Mouse (Mus musculus): Measurements from ENCODE around the gene Arid2. TPM values are rescaled to one million over a fixed set of nuclear protein-coding genes. Genes with fewer than 3 reads are reported as not detected.

Arid2 gene
- total and polyA plus RNA-seq, 3 experiments: 8.0 to 21.1 (median 20.1) TPM

- Histone ChIP-seq H3K4me3 (no peak overlapping the region), H3K36me3 (ENCODE audit: control insufficient read depth, insufficient read depth, low read length) (peaks cover 17% of the 10 kb centered on the region), H3K27ac (no peak overlapping the region), H3K79me2 (replicated peaks; ENCODE audit: control insufficient read depth, insufficient read depth, low read length) (no peaks in the 10 kb centered on the region; the same call in 1 of the 2 replicates), H3K27me3 (ENCODE audit: control insufficient read depth, insufficient read depth, low read length) (no peaks in the 10 kb centered on the region), H3K9ac (ENCODE audit: low read depth, low read length) (no peak overlapping the region), H3K4me1 (ENCODE audit: control insufficient read depth, insufficient read depth, low read length) (peaks cover 13% of the 10 kb centered on the region)
- TF ChIP-seq CTCF (IDR thresholded peaks at IDR 0.05) (no peak), EP300 (IDR thresholded peaks at IDR 0.05; ENCODE audit: insufficient read depth, low read depth, low read length) (0 out of 2 replicates have a peak, but pooled peaks have one; percentile 22), POLR2A (IDR thresholded peaks at IDR 0.05; ENCODE audit: insufficient read depth, low read depth, low read length) (0 out of 2 replicates have a peak, but pooled peaks have one; percentile 9)
- intact Hi-C loops (cut with DNase I): loop anchor here (10.0 kb wide), 1 partner anchor 508 kb away; no protein-coding TSS in a partner anchor
- no peak for DNase-seq
- 70% methylated on average over 11 of the region's 11 CpGs for WGBS
Measured at GRCm38 (mm10) chr15:96272356-96272755, 15.0 kb upstream of the Arid2 start.

GRCm38 (mm10) chr15:96274341-96274740 is 13.0 kb upstream of the Arid2 start:
- no peak overlapping the region for H3K27ac ChIP-seq
- peaks cover 16% of the 10 kb centered on the region for H3K4me1 ChIP-seq (ENCODE audit: control insufficient read depth, insufficient read depth, low read length)
- no peak overlapping the region for H3K4me3 ChIP-seq
- no peaks in the 10 kb centered on the region for H3K27me3 ChIP-seq (ENCODE audit: control insufficient read depth, insufficient read depth, low read length)
- intact Hi-C loops (cut with DNase I): loop anchor here (10.0 kb wide), 1 partner anchor 510 kb away; no protein-coding TSS in a partner anchor
- H3K36me3 ChIP-seq (ENCODE audit: control insufficient read depth, insufficient read depth, low read length): peaks cover 27% of the 10 kb centered on the region
- TF ChIP-seq EP300 (IDR thresholded peaks at IDR 0.05; ENCODE audit: insufficient read depth, low read depth, low read length): no peak
- TF ChIP-seq CTCF (IDR thresholded peaks at IDR 0.05): no peak
- no peak for TF ChIP-seq POLR2A (IDR thresholded peaks at IDR 0.05; ENCODE audit: insufficient read depth, low read depth, low read length)
- no peak overlapping the region for H3K9ac ChIP-seq (ENCODE audit: low read depth, low read length)
- 61% methylated on average over 2 of the region's 2 CpGs for WGBS
- DNase-seq: no peak
- peaks cover 3% of the 10 kb centered on the region; the same call in 1 of the 2 replicates for H3K79me2 ChIP-seq (replicated peaks; ENCODE audit: control insufficient read depth, insufficient read depth, low read length)

GRCm38 (mm10) chr15:96275198-96275597 is 12.1 kb upstream of the Arid2 start:
- H3K79me2 ChIP-seq (replicated peaks; ENCODE audit: control insufficient read depth, insufficient read depth, low read length): peaks cover 3% of the 10 kb centered on the region
- H3K27ac ChIP-seq: no peak overlapping the region
- no peak overlapping the region for H3K4me3 ChIP-seq
- 93% methylated on average over 2 of the region's 2 CpGs for WGBS
- peaks cover 27% of the 10 kb centered on the region for H3K36me3 ChIP-seq (ENCODE audit: control insufficient read depth, insufficient read depth, low read length)
- no peak overlapping the region for H3K9ac ChIP-seq (ENCODE audit: low read depth, low read length)
- DNase-seq: no peak
- H3K27me3 ChIP-seq (ENCODE audit: control insufficient read depth, insufficient read depth, low read length): no peaks in the 10 kb centered on the region
- TF ChIP-seq CTCF (IDR thresholded peaks at IDR 0.05) (no peak), EP300 (IDR thresholded peaks at IDR 0.05; ENCODE audit: insufficient read depth, low read depth, low read length) (no peak), POLR2A (IDR thresholded peaks at IDR 0.05; ENCODE audit: insufficient read depth, low read depth, low read length) (no peak)
- H3K4me1 ChIP-seq (ENCODE audit: control insufficient read depth, insufficient read depth, low read length): peaks cover 18% of the 10 kb centered on the region
- intact Hi-C loops (cut with DNase I): loop anchor here (10.0 kb wide), 1 partner anchor 510 kb away; no protein-coding TSS in a partner anchor

- WGBS: 58% methylated on average over 9 of the region's 9 CpGs
- Histone ChIP-seq H3K79me2 (replicated peaks; ENCODE audit: control insufficient read depth, insufficient read depth, low read length) (peaks cover 4% of the 10 kb centered on the region), H3K27ac (no peak overlapping the region), H3K9ac (ENCODE audit: low read depth, low read length) (no peak overlapping the region), H3K36me3 (ENCODE audit: control insufficient read depth, insufficient read depth, low read length) (peaks cover 30% of the 10 kb centered on the region), H3K27me3 (ENCODE audit: control insufficient read depth, insufficient read depth, low read length) (no peaks in the 10 kb centered on the region), H3K4me1 (ENCODE audit: control insufficient read depth, insufficient read depth, low read length) (peaks cover 19% of the 10 kb centered on the region), H3K4me3 (no peak overlapping the region)
- TF ChIP-seq EP300 (IDR thresholded peaks at IDR 0.05; ENCODE audit: insufficient read depth, low read depth, low read length) (no peak), POLR2A (IDR thresholded peaks at IDR 0.05; ENCODE audit: insufficient read depth, low read depth, low read length) (no peak), CTCF (IDR thresholded peaks at IDR 0.05) (no peak)
- DNase-seq: no peak
- intact Hi-C loops (cut with DNase I): loop anchor here (10.0 kb wide), 1 partner anchor 511 kb away; no protein-coding TSS in a partner anchor
Measured at GRCm38 (mm10) chr15:96275810-96276493, 11.4 kb upstream of the Arid2 start.

- peaks cover 4% of the 10 kb centered on the region for H3K79me2 ChIP-seq (replicated peaks; ENCODE audit: control insufficient read depth, insufficient read depth, low read length)
- H3K27ac ChIP-seq: no peak overlapping the region
- DNase-seq: no peak
- H3K4me1 ChIP-seq (ENCODE audit: control insufficient read depth, insufficient read depth, low read length): peaks cover 21% of the 10 kb centered on the region
- WGBS: 42% methylated on average over 4 of the region's 4 CpGs
- intact Hi-C loops (cut with DNase I): loop anchor here (10.0 kb wide), 1 partner anchor 512 kb away; no protein-coding TSS in a partner anchor
- peaks cover 26% of the 10 kb centered on the region for H3K36me3 ChIP-seq (ENCODE audit: control insufficient read depth, insufficient read depth, low read length)
- H3K4me3 ChIP-seq: no peak overlapping the region
- H3K27me3 ChIP-seq (ENCODE audit: control insufficient read depth, insufficient read depth, low read length): no peaks in the 10 kb centered on the region
- no peak overlapping the region for H3K9ac ChIP-seq (ENCODE audit: low read depth, low read length)
- TF ChIP-seq CTCF (IDR thresholded peaks at IDR 0.05) (no peak), EP300 (IDR thresholded peaks at IDR 0.05; ENCODE audit: insufficient read depth, low read depth, low read length) (no peak), POLR2A (IDR thresholded peaks at IDR 0.05; ENCODE audit: insufficient read depth, low read depth, low read length) (no peak)
Measured at GRCm38 (mm10) chr15:96277061-96277460, 10.3 kb upstream of the Arid2 start.

- peaks cover 21% of the 10 kb centered on the region for H3K4me1 ChIP-seq (ENCODE audit: control insufficient read depth, insufficient read depth, low read length)
- intact Hi-C loops (cut with DNase I): loop anchor here (5.0 to 10.0 kb wide), 2 partner anchors 84 to 486 kb away; partner anchors contain the start of gene Ano6
- no peaks in the 10 kb centered on the region for H3K27me3 ChIP-seq (ENCODE audit: control insufficient read depth, insufficient read depth, low read length)
- peaks cover 25% of the 10 kb centered on the region for H3K36me3 ChIP-seq (ENCODE audit: control insufficient read depth, insufficient read depth, low read length)
- DNase-seq: no peak
- H3K9ac ChIP-seq (ENCODE audit: low read depth, low read length): no peak overlapping the region
- 70% methylated on average over 5 of the region's 5 CpGs for WGBS
- no peak overlapping the region for H3K27ac ChIP-seq
- H3K4me3 ChIP-seq: no peak overlapping the region
- TF ChIP-seq CTCF (IDR thresholded peaks at IDR 0.05): no peak
- TF ChIP-seq POLR2A (IDR thresholded peaks at IDR 0.05; ENCODE audit: insufficient read depth, low read depth, low read length): no peak
- H3K79me2 ChIP-seq (replicated peaks; ENCODE audit: control insufficient read depth, insufficient read depth, low read length): peaks cover 4% of the 10 kb centered on the region
Measured at GRCm38 (mm10) chr15:96281236-96281635, 6.1 kb upstream of the Arid2 start.

Measured in heart, adult 2 months (tissue).